Mouse (Mus musculus): ENCODE results near the gene Eef2kmt.

DNA sequence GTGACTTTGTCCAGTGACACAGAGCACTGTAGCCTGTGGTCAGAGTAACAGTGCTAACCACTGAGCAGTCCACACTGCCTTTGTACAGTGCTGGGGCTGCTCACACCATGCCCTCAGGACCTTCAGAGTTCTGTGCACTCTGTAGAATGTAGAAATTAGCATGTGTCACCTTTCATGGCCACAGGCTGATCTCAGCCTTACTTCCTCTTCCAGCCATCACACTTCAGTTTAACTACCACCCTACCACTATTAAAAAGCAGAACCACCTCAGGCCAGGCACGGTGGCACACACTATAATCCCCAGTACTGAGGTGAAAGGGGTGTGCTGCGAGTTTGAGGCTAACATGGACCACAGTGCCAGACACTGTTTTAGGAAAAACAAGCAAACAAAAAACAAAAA is 45.4 kb downstream of the Eef2kmt start:
- TF ChIP-seq POLR2A (IDR thresholded peaks at IDR 0.05; ENCODE audit: borderline replicate concordance, extremely low read depth, low read depth, low read length), result no peak
- no peak for TF ChIP-seq CTCF (IDR thresholded peaks at IDR 0.05; ENCODE audit: insufficient read depth, low read length)

All from lung, adult 2 months (tissue).